Mouse (Mus musculus) E14TG2a.4 (cell line): ENCODE results near the gene Ptges3l.

Source experiments
- CTCF ChIP-seq: conservative IDR thresholded peaks from 2 replicates; pipeline ENCODE4 v1.5.1; 2014; ENCODE audit warnings: low read length
- NANOG ChIP-seq: IDR thresholded peaks from 2 replicates; pipeline ENCODE4 v1.6.1; 2014; ENCODE audit warnings: borderline replicate concordance, low read length, mixed read lengths
- POU5F1 ChIP-seq: IDR thresholded peaks from 2 replicates; pipeline ENCODE4 v1.6.1; 2014; ENCODE audit warnings: low read length, borderline replicate concordance

DNA sequence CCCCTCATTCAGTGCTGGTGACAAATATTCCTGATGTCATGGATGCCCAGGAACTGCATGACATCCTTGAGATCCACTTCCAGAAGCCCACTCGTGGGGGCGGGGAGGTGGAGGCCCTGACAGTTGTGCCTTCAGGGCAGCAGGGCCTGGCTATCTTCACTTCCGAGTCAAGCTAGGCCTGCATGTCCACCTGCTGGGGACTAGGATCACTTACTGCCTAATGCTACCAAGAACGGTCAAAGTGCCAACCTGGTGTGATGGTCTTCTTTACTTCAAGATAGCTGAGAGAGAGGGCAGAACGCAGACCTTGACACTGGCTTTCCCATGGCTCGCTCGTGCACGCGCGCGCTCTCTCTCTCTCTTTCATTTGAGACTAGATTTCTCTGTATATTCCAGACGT is 33.1 kb upstream of the Ptges3l start:
- no peak for TF ChIP-seq CTCF
- TF ChIP-seq POU5F1 = no peak
- no peak for TF ChIP-seq NANOG
